Mouse (Mus musculus) kidney, postnatal 14 days (tissue): ENCODE results near the gene Gamt.
"Not testable (repeated sequence)": the region's sequence is repeated elsewhere in the genome, so short reads cannot be mapped to it uniquely, and the experiment has no call there.

Experiments
- DNase-seq: peaks from one replicate; pipeline ENCODE4 v3.0.0; 2022; ENCODE audit warnings: mixed read lengths

Gamt gene

GRCm38 (mm10) chr10:80226416-80227165, 34.2 kb downstream of the Gamt start, which contains the start of gene Mum1:
TSS of gene Mum1 (plus strand) at chr10:80226434.
- DNase-seq: peak; percentile 100

DNA sequence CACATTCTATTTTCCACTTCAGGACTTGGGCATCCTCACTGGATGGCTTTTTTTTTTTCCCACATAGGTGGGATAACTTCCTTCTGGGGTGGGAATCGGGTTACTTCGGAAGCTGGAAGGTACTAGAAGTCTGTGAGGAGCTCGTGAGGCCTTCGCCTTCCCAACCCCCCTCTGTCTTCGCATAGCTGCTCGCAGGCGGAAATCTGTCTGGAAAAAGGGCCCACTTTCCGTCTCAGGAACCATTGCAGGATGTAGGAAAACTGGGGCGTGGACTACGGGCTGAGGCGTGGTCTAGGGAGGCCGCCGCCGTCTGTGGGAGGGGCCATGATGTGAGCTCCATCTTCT, 34.8 kb downstream of the Gamt start:
- no peak for DNase-seq

DNA sequence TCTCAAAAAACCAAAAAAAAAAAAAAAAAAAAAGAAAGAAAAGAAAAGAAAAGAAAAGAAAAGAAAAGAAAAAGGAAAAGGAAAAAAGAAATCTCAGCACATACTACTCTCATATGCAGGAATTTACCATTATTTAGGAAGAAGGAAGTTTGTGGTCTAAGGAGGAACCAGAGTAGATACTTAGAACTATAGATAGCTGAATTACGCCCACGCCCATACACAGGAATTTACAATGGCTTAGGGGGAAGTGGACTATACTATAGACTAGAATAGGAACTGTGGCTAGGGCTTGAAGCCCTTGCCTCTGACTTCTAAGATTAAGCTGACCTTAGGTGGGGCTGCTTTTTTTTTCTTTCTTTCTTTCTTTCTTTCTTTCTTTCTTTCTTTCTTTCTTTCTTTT, 37.7 kb downstream of the Gamt start:
- DNase-seq: not testable (repeated sequence)

DNA sequence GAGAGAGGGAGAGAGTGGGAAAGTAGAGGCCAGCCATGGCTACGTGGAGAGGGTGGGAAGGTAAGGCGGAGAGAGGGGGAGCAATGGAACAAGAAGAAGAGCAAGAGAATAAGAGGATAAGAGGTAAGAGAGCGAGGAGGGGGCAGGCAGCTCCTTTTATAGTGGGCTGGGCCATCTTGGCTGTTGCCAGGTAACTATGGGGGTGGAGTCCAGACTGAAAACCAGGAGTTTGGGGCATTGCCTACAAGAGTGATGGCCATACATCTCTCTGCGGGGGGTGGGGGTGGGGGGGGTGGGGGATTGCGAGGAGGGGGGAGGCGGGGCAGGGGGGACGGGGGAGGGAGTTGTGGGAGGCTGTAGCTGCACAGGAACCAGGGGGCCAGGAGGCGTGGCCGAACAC, 40.1 kb downstream of the Gamt start:
- no peak for DNase-seq

GRCm38 (mm10) chr10:80215048-80215772, 45.6 kb downstream of the Gamt start:
- no peak for DNase-seq

GRCm38 (mm10) chr10:80211547-80212103, 49.2 kb downstream of the Gamt start:
- not testable (repeated sequence) for DNase-seq

- no peak for DNase-seq
Measured at GRCm38 (mm10) chr10:80208841-80209371, 51.9 kb downstream of the Gamt start.

DNA sequence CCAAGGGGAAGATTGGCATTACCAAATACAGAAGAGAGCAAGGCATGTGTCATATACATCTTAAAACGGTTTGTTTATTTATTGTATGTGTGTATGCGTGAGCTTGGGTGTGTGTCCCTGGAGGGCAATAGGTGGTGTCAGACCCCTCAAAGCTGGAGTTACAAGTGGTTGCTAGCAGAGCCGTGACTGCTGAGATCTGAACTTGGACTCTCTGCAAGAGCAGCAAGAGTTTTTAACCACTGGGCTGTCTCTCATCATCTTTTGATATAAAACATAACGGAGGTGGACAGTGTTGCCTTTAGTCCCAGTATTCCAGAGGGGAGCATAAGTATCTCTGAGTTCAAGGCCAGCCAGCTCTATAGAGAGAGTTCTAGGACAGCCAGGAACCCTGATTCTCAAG, 52.6 kb downstream of the Gamt start:
- DNase-seq: no peak
